Mouse (Mus musculus): Measurements from ENCODE around the gene Nipsnap1. TPM values are rescaled to one million over a fixed set of nuclear protein-coding genes. Genes with fewer than 3 reads are reported as not detected.

The Nipsnap1 gene
- 35.8 and 36.1 TPM in 2 replicates for polyA plus RNA-seq (2016; fragmentation: Nextera tagmentation; extraction: Ambion mirVana)

DNA sequence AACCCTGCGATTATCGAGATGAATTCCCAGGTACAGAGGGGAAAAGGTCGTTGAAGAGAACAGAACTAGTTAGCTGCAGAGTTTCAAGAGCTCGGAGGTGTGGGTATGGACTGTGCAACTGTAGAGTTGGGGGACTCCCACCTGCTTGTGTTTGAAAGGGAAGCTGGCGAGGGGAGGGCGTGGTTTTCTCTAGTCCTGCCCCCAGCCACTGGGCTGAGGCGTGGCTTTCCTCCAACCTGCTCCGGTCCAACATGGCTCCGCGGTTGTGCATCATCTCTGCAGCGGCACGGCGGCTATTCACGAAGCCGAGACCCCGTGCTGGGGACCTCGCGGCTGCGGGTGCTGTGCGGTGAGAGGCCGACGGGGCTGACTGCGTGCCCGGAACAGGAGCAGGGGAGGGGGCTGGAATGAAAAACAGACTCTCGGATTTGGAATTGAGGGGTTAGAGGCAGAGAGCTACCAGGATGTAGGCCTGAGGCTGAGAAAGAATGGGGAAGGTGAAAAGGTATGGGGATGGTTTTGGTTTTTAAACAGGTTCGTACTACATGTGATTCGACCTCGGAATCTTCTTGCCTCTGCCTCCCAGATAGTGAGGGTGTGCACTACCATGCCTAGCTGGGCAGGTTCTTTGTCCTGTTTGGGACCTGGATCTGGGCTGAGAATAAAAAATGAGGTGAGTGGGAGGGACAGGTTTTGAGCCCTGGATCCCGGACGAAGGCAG, at the start of gene Nipsnap1:
Gene Nipsnap1, plus strand, starts transcription at position 197 of the 721 bp plus-strand sequence.
- ATAC-seq (ENCODE audit: insufficient number of reproducible peaks, low FRiP score) = peak; percentile 88
- Histone ChIP-seq H3K9me3 (replicated peaks) (no peaks in the 10 kb centered on the region), H3K36me3 (peaks cover 4% of the 10 kb centered on the region; the same call in 1 of the 2 replicates), H3K27me3 (replicated peaks) (no peaks in the 10 kb centered on the region), H3K4me2 (peak within 1 kb of the TSS; percentile 80), H3K27ac (ENCODE audit: poor library complexity, severe bottlenecking) (no peak within 1 kb of the TSS), H3K4me1 (replicated peaks) (peaks cover 10% of the 10 kb centered on the region), H3K9ac (peak within 1 kb of the TSS; percentile 72), H3K4me3 (peak within 1 kb of the TSS; percentile 78)
- WGBS = 1% methylated on average over 30 of the region's 30 CpGs

DNA sequence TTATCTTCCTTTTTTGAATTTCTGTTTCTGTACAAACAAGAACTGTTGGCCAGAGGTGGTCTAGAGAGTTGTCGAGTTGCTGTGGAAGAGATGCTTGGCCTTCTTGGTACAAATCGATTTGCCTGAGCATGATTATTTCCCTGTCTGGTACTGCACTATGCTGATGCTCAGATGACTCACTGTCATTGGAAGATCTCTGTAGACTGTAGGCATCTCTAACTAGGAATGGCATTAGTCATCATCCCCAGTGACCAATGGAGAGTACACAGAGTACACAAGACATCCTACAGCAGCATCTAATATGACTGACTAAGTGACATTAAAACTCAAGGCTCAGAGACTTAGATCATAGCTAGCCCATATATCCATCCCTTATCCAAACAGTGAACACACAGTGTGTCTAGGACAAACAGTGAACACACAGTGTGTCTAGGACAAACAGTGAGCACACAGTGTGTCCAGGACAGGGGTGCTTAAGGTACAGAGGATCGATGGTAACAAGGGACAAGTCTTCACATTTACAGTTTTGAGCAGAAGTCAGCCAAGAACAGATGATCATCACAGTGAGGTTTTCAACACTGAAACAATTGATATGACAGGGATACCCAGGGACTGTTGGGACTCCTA, 47.5 kb upstream of the Nipsnap1 start:
- H3K4me1 ChIP-seq (replicated peaks) = peaks cover 23% of the 10 kb centered on the region
- no peak overlapping the region for H3K27ac ChIP-seq (ENCODE audit: poor library complexity, severe bottlenecking)
- H3K36me3 ChIP-seq = no peaks in the 10 kb centered on the region
- no peaks in the 10 kb centered on the region for H3K9me3 ChIP-seq (replicated peaks)
- 84% methylated on average over 3 of the region's 3 CpGs for WGBS
- H3K27me3 ChIP-seq (replicated peaks) = no peaks in the 10 kb centered on the region
- no peak overlapping the region for H3K9ac ChIP-seq
- H3K4me2 ChIP-seq = no peak overlapping the region
- no peak overlapping the region for H3K4me3 ChIP-seq
- no peak for ATAC-seq (ENCODE audit: insufficient number of reproducible peaks, low FRiP score)

DNA sequence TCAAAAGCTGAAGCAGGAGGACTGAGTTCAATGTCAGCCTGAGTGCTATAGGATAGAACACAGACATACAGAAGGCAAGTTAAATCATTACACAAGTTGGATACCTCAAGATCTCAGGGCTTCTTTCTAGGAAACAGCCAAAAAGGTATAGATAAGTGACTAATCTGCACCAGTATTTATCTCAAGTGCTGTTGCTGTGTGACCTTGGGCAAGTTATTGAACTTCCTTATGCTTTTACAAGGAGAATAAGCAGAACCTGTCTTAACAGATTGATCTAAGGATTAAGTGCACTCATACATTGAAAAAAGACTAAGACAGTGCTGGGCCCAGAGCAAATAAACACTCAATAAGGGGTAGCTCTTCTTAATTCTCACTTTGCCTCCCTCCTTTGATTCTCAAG, 46.4 kb upstream of the Nipsnap1 start:
- Histone ChIP-seq H3K27ac (ENCODE audit: poor library complexity, severe bottlenecking) (no peak overlapping the region), H3K36me3 (no peaks in the 10 kb centered on the region), H3K9me3 (replicated peaks) (no peaks in the 10 kb centered on the region), H3K9ac (no peak overlapping the region), H3K4me1 (replicated peaks) (peaks cover 23% of the 10 kb centered on the region), H3K27me3 (replicated peaks) (no peaks in the 10 kb centered on the region), H3K4me2 (no peak overlapping the region), H3K4me3 (no peak overlapping the region)
- no peak for ATAC-seq (ENCODE audit: insufficient number of reproducible peaks, low FRiP score)

DNA sequence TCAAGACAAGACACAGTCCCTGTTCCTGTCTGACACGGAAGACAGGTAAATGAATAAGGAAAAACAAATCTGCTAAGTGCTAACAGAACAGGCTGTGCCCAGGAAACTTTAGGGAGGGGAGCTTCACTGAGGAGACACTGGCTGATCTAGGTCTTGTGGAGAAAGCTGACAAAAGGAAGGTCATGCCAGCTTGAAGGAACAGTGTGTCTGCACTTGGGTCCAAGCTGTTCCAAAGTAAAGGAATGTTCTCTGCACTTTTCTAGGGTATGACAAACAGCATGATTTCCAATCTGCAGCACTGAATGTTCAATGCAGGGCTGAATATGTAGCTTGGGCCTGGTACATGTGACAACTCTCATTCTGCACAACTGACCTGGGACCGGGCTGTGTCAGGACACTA, 45.8 kb upstream of the Nipsnap1 start:
- Histone ChIP-seq H3K4me2 (no peak overlapping the region), H3K27ac (ENCODE audit: poor library complexity, severe bottlenecking) (no peak overlapping the region), H3K36me3 (no peaks in the 10 kb centered on the region), H3K4me1 (replicated peaks) (peaks cover 23% of the 10 kb centered on the region), H3K4me3 (no peak overlapping the region), H3K27me3 (replicated peaks) (no peaks in the 10 kb centered on the region), H3K9ac (no peak overlapping the region), H3K9me3 (replicated peaks) (no peaks in the 10 kb centered on the region)
- ATAC-seq (ENCODE audit: insufficient number of reproducible peaks, low FRiP score) = no peak
- 71% methylated on average over 2 of the region's 2 CpGs for WGBS

DNA sequence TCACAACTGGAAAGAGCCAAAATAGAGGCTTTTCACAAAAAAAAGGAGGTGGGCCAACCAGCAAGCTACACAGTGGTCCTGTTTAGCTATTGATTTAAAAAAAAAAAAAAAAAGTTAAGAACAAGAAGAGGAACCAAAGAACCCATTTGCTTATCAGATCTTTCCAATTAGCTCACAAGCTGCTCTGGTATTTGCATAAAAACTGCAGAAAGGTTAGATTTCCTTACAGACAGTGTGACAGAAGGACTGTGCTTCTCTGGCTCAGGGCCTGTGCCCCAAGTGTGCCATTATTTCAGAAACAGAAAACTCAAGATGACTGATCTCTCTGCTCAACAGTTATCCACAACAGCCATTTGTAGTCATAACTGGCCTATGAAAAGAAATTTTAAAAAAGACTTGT, 42.7 kb upstream of the Nipsnap1 start:
- H3K4me2 ChIP-seq = no peak overlapping the region
- H3K9me3 ChIP-seq (replicated peaks) = no peaks in the 10 kb centered on the region
- no peaks in the 10 kb centered on the region for H3K36me3 ChIP-seq
- H3K27me3 ChIP-seq (replicated peaks) = no peaks in the 10 kb centered on the region
- no peak overlapping the region for H3K4me3 ChIP-seq
- no peak overlapping the region for H3K9ac ChIP-seq
- no peak overlapping the region for H3K27ac ChIP-seq (ENCODE audit: poor library complexity, severe bottlenecking)
- no peak for ATAC-seq (ENCODE audit: insufficient number of reproducible peaks, low FRiP score)
- H3K4me1 ChIP-seq (replicated peaks) = peaks cover 23% of the 10 kb centered on the region

DNA sequence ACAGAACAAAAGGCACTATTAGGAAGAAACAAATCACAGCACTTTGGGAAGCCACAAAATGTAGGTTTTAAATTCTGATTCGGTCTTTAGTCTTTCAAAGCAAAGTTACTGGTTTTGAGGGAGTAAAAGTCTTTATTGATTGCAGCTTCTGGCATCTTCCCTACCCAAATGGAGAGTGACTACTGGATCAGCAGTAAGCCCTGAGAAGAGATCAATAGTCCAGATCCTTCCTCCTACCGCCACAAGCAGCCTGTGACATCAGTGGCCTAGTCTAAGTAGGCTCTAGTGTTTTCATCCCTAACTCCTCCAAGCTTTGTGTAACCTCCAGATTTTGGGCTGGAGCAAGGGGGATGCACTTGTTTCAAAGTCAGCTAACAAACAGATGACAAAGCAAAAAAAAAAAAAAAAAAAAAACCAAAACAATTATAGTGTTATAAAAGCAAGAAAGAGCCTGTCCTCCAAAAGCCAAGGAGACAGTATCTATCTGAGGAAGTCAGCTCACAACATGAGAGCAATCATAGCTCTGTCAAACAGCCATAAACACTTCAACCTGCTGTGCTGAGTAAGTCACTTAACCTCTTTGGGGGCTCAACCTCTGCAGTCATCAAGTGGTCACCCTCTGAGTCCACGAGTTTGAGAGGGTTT, 40.3 kb upstream of the Nipsnap1 start:
- no peaks in the 10 kb centered on the region for H3K9me3 ChIP-seq (replicated peaks)
- H3K9ac ChIP-seq = no peak overlapping the region
- peaks cover 8% of the 10 kb centered on the region for H3K4me1 ChIP-seq (replicated peaks)
- H3K4me3 ChIP-seq = no peak overlapping the region
- H3K4me2 ChIP-seq = no peak overlapping the region
- WGBS = 71% methylated on average over 3 of the region's 3 CpGs
- no peaks in the 10 kb centered on the region for H3K36me3 ChIP-seq
- H3K27me3 ChIP-seq (replicated peaks) = no peaks in the 10 kb centered on the region
- no peak overlapping the region for H3K27ac ChIP-seq (ENCODE audit: poor library complexity, severe bottlenecking)
- no peak for ATAC-seq (ENCODE audit: insufficient number of reproducible peaks, low FRiP score)

DNA sequence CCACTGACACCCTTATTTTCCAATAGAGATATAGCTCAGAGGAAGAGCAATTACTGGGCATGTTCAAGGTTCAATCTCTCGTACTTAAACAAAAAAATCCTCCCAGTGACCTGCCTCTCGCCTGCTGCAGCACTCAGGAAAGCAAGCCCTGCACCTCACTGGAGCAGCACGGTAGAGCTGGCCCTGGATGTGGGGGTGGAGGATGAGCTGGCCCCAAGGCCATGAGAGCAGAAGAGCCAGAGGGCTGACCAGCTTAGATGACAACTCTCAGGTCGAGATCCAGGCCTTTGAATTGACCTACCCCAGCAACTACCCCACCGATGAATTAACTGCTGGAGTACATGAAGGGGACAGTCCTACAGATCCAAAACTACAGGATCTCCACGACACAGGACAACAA, 38.3 kb upstream of the Nipsnap1 start:
- 75% methylated on average over 6 of the region's 6 CpGs for WGBS
- no peak overlapping the region for H3K4me2 ChIP-seq
- H3K9ac ChIP-seq = no peak overlapping the region
- no peaks in the 10 kb centered on the region for H3K36me3 ChIP-seq
- H3K27me3 ChIP-seq (replicated peaks) = no peaks in the 10 kb centered on the region
- H3K9me3 ChIP-seq (replicated peaks) = no peaks in the 10 kb centered on the region
- no peak overlapping the region for H3K27ac ChIP-seq (ENCODE audit: poor library complexity, severe bottlenecking)
- peaks cover under 1% of the 10 kb centered on the region; the same call in 1 of the 2 replicates for H3K4me1 ChIP-seq (replicated peaks)
- H3K4me3 ChIP-seq = no peak overlapping the region
- ATAC-seq (ENCODE audit: insufficient number of reproducible peaks, low FRiP score) = no peak

DNA sequence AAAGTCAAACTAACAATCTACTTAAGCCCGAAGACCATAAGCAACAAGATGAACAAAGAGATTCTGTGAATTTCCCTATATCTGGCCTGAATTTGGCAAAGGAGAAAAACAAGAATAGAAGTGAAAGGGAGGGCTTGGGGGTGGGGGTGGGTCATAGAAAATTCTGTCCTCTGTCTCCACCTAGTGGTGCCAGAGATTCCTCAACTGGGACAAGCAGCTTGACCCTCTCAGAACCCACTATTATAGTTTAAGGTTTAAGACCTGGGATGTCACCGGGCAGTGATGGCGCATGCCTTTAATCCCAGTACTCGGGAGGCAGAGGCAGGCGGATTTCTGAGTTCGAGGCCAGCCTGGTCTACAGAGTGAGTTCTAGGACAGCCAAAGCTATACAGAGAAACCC, 37.0 kb upstream of the Nipsnap1 start:
- H3K4me3 ChIP-seq = no peak overlapping the region
- WGBS = 57% methylated on average over 6 of the region's 6 CpGs
- H3K4me2 ChIP-seq = no peak overlapping the region
- H3K27ac ChIP-seq (ENCODE audit: poor library complexity, severe bottlenecking) = no peak overlapping the region
- H3K9me3 ChIP-seq (replicated peaks) = no peaks in the 10 kb centered on the region
- H3K36me3 ChIP-seq = no peaks in the 10 kb centered on the region
- no peak overlapping the region for H3K9ac ChIP-seq
- H3K4me1 ChIP-seq (replicated peaks) = 0 out of 2 replicates have a peak, but pooled peaks cover 2% of the 10 kb centered on the region
- ATAC-seq (ENCODE audit: insufficient number of reproducible peaks, low FRiP score) = no peak
- H3K27me3 ChIP-seq (replicated peaks) = no peaks in the 10 kb centered on the region

DNA sequence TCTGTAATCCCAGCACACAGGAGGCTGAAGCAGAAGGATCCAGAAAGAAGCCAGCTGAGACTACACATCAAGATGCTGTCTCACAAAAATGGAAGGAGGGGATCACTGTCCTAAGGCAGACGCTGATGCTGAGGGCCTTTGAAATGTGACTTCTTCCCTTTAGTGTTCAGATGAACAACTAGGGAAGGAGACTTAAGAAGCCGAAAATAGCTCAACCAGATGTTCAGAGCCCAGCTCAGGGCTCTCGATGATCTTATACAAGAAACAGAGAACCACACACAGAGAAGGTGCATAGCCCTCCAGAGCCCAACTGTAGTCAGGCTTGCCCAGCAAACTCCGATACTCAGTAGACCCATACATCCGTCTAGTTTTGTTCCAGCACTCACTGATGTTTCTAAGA, 36.4 kb upstream of the Nipsnap1 start:
- H3K4me3 ChIP-seq = no peak overlapping the region
- 63% methylated on average over 5 of the region's 5 CpGs for WGBS
- H3K27ac ChIP-seq (ENCODE audit: poor library complexity, severe bottlenecking) = no peak overlapping the region
- ATAC-seq (ENCODE audit: insufficient number of reproducible peaks, low FRiP score) = no peak
- 0 out of 2 replicates have a peak, but pooled peaks cover 2% of the 10 kb centered on the region for H3K4me1 ChIP-seq (replicated peaks)
- H3K9ac ChIP-seq = no peak overlapping the region
- H3K9me3 ChIP-seq (replicated peaks) = no peaks in the 10 kb centered on the region
- no peak overlapping the region for H3K4me2 ChIP-seq
- no peaks in the 10 kb centered on the region for H3K27me3 ChIP-seq (replicated peaks)
- H3K36me3 ChIP-seq = no peaks in the 10 kb centered on the region

DNA sequence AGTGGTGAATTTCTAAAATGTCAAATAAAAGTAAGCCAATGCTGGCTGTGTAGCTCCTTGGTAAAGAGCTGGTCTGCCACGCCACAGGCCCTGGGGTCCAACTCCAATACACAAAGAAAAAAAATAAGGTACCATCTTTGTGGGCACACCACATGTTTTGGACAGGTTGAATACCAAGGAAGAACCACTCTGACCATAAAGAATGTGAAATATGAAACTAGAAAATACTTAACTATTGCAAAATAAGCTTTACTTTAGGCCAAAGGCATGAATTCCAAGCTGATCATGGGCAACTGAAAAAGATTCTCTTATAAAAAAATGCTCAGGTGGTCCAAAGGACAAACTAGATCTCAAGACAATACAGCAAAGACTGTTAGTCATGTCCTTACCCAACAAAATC, 35.5 kb upstream of the Nipsnap1 start:
- 83% methylated on average over 1 of the region's 1 CpGs for WGBS
- no peaks in the 10 kb centered on the region for H3K36me3 ChIP-seq
- no peaks in the 10 kb centered on the region for H3K27me3 ChIP-seq (replicated peaks)
- no peak for ATAC-seq (ENCODE audit: insufficient number of reproducible peaks, low FRiP score)
- H3K4me2 ChIP-seq = no peak overlapping the region
- H3K4me1 ChIP-seq (replicated peaks) = 0 out of 2 replicates have a peak, but pooled peaks cover 2% of the 10 kb centered on the region
- H3K9me3 ChIP-seq (replicated peaks) = no peaks in the 10 kb centered on the region
- H3K4me3 ChIP-seq = no peak overlapping the region
- H3K9ac ChIP-seq = no peak overlapping the region
- no peak overlapping the region for H3K27ac ChIP-seq (ENCODE audit: poor library complexity, severe bottlenecking)

DNA sequence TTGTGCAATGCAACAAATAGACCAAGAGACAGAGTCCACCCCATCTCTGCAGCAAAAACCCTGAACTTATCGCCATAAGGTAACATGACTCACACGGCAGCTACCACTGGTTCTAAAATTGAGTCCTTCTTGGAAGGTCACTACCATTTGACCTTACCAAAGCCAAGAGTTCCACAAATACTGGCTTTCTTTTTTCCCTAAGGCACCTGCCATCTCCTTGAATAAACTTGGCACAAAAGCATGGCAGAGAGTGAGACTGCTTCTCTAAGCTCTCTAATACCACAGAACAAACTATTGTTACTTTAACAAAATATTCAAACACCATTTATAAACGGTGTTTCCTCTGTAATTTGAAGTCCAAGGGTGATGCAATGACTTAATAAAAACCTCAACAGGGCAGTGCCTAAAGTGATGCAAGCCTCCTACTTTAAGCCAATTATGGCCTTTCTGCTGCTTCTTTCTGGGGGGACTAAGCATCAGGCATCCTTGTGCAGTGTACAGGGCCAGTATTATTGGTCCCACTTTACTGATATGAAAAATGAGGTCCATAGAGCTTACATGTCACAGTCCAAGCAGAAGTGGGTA, 32.7 kb upstream of the Nipsnap1 start:
- WGBS = 86% methylated on average over 3 of the region's 3 CpGs
- ATAC-seq (ENCODE audit: insufficient number of reproducible peaks, low FRiP score) = no peak
- no peak overlapping the region for H3K27ac ChIP-seq (ENCODE audit: poor library complexity, severe bottlenecking)
- H3K27me3 ChIP-seq (replicated peaks) = no peaks in the 10 kb centered on the region
- no peak overlapping the region for H3K9ac ChIP-seq
- H3K4me3 ChIP-seq = no peak overlapping the region
- no peak overlapping the region for H3K4me2 ChIP-seq
- H3K9me3 ChIP-seq (replicated peaks) = no peaks in the 10 kb centered on the region
- H3K4me1 ChIP-seq (replicated peaks) = 0 out of 2 replicates have a peak, but pooled peaks cover 2% of the 10 kb centered on the region
- no peaks in the 10 kb centered on the region for H3K36me3 ChIP-seq
